Mouse (Mus musculus): ENCODE results near the gene Syne2. TPM values are rescaled to one million over a fixed set of nuclear protein-coding genes. Genes with fewer than 3 reads are reported as not detected.

Gene Syne2
- total RNA-seq, 1 experiment = 15.0 TPM

- Histone ChIP-seq H3K4me1 (ENCODE audit: control insufficient read depth in 2 of 2, insufficient read depth in 2 of 2, low read length in 2 of 2, poor library complexity in 1 of 2) (peaks cover 0 to 14% of the 10 kb centered on the region in 2 experiments; a peak in 2 of 4 replicates), H3K4me3 (ENCODE audit: insufficient read depth in 1 of 2, low read depth in 1 of 2, low read length in 2 of 2, poor library complexity in 1 of 2, severe bottlenecking in 1 of 2) (no peak overlapping the region), H3K9me3 (ENCODE audit: control insufficient read depth, insufficient read depth, low read depth, low read length) (no peaks in the 10 kb centered on the region), H3K27ac (ENCODE audit: insufficient read depth, low read depth, low read length, poor library complexity, severe bottlenecking) (no peak overlapping the region), H3K36me3 (ENCODE audit: control insufficient read depth, insufficient read depth, low read length, poor library complexity, severe bottlenecking) (no peaks in the 10 kb centered on the region), H3K9ac (ENCODE audit: insufficient read depth, low read depth, low read length, poor library complexity, severe bottlenecking) (no peak overlapping the region)
- TF ChIP-seq ZNF384 (IDR thresholded peaks at IDR 0.05; ENCODE audit: low read depth, low read length) (no peak), CHD2 (IDR thresholded peaks at IDR 0.05; ENCODE audit: low read depth, low read length) (no peak), ZC3H11A (IDR thresholded peaks at IDR 0.05; ENCODE audit: borderline replicate concordance, low read depth, low read length) (no peak), MAFK (IDR thresholded peaks at IDR 0.05; ENCODE audit: insufficient read depth, low read depth, low read length) (no peak), HCFC1 (IDR thresholded peaks at IDR 0.05; ENCODE audit: borderline replicate concordance, insufficient read depth, low read length) (no peak)
- in situ Hi-C loops (cut with MboI; ENCODE audit: low sequenced_read_pairs in 2 of 2, unreplicated experiment in 2 of 2) = no loop called here
- no peak for DNase-seq (ENCODE audit: low read depth, low spot score)
These were observed 269.1 kb downstream of the Syne2 start for GRCm38 (mm10) chr12:76087025-76087424.

- Histone ChIP-seq H3K9ac (ENCODE audit: insufficient read depth, low read depth, low read length, poor library complexity, severe bottlenecking) (no peak overlapping the region), H3K4me3 (ENCODE audit: insufficient read depth in 1 of 2, low read depth in 1 of 2, low read length in 2 of 2, poor library complexity in 1 of 2, severe bottlenecking in 1 of 2) (no peak overlapping the region), H3K4me1 (ENCODE audit: control insufficient read depth in 2 of 2, insufficient read depth in 2 of 2, low read length in 2 of 2, poor library complexity in 1 of 2) (no peaks in the 10 kb centered on the region), H3K9me3 (ENCODE audit: control insufficient read depth, insufficient read depth, low read depth, low read length) (no peaks in the 10 kb centered on the region), H3K36me3 (ENCODE audit: control insufficient read depth, insufficient read depth, low read length, poor library complexity, severe bottlenecking) (no peaks in the 10 kb centered on the region; the same call in 1 of the 2 replicates), H3K27ac (ENCODE audit: insufficient read depth, low read depth, low read length, poor library complexity, severe bottlenecking) (no peak overlapping the region)
- TF ChIP-seq MAFK (IDR thresholded peaks at IDR 0.05; ENCODE audit: insufficient read depth, low read depth, low read length) (no peak), ZC3H11A (IDR thresholded peaks at IDR 0.05; ENCODE audit: borderline replicate concordance, low read depth, low read length) (no peak), CHD2 (IDR thresholded peaks at IDR 0.05; ENCODE audit: low read depth, low read length) (no peak), ZNF384 (IDR thresholded peaks at IDR 0.05; ENCODE audit: low read depth, low read length) (no peak), HCFC1 (IDR thresholded peaks at IDR 0.05; ENCODE audit: borderline replicate concordance, insufficient read depth, low read length) (no peak)
- in situ Hi-C loops (cut with MboI; ENCODE audit: low sequenced_read_pairs in 2 of 2, unreplicated experiment in 2 of 2) = no loop called here
- no peak for DNase-seq (ENCODE audit: low read depth, low spot score)
These were observed 275.0 kb downstream of the Syne2 start for GRCm38 (mm10) chr12:76092789-76093466.

- no peaks in the 10 kb centered on the region for H3K9me3 ChIP-seq (ENCODE audit: control insufficient read depth, insufficient read depth, low read depth, low read length)
- H3K9ac ChIP-seq (ENCODE audit: insufficient read depth, low read depth, low read length, poor library complexity, severe bottlenecking) = no peak overlapping the region
- no peaks in the 10 kb centered on the region for H3K4me1 ChIP-seq (ENCODE audit: control insufficient read depth in 2 of 2, insufficient read depth in 2 of 2, low read length in 2 of 2, poor library complexity in 1 of 2)
- no peak overlapping the region for H3K4me3 ChIP-seq (ENCODE audit: insufficient read depth in 1 of 2, low read depth in 1 of 2, low read length in 2 of 2, poor library complexity in 1 of 2, severe bottlenecking in 1 of 2)
- in situ Hi-C loops (cut with MboI; ENCODE audit: low sequenced_read_pairs in 2 of 2, unreplicated experiment in 2 of 2) = no loop called here
- DNase-seq (ENCODE audit: low read depth, low spot score) = no peak
- no peaks in the 10 kb centered on the region; the same call in 1 of the 2 replicates for H3K36me3 ChIP-seq (ENCODE audit: control insufficient read depth, insufficient read depth, low read length, poor library complexity, severe bottlenecking)
- no peak overlapping the region for H3K27ac ChIP-seq (ENCODE audit: insufficient read depth, low read depth, low read length, poor library complexity, severe bottlenecking)
- TF ChIP-seq ZNF384 (IDR thresholded peaks at IDR 0.05; ENCODE audit: low read depth, low read length) (no peak), CHD2 (IDR thresholded peaks at IDR 0.05; ENCODE audit: low read depth, low read length) (no peak)
These were observed 276.0 kb downstream of the Syne2 start for GRCm38 (mm10) chr12:76093613-76094588.

GRCm38 (mm10) chr12:76095117-76096035, 277.4 kb downstream of the Syne2 start:
- no peak overlapping the region for H3K27ac ChIP-seq (ENCODE audit: insufficient read depth, low read depth, low read length, poor library complexity, severe bottlenecking)
- no peak for DNase-seq (ENCODE audit: low read depth, low spot score)
- H3K4me3 ChIP-seq (ENCODE audit: insufficient read depth in 1 of 2, low read depth in 1 of 2, low read length in 2 of 2, poor library complexity in 1 of 2, severe bottlenecking in 1 of 2) = peak overlapping the region; percentile 21 to 24; a peak in 3 of 4 replicates
- H3K4me1 ChIP-seq (ENCODE audit: control insufficient read depth in 2 of 2, insufficient read depth in 2 of 2, low read length in 2 of 2, poor library complexity in 1 of 2) = no peaks in the 10 kb centered on the region
- H3K36me3 ChIP-seq (ENCODE audit: control insufficient read depth, insufficient read depth, low read length, poor library complexity, severe bottlenecking) = peaks cover 2% of the 10 kb centered on the region; the same call in 1 of the 2 replicates
- in situ Hi-C loops (cut with MboI; ENCODE audit: low sequenced_read_pairs in 2 of 2, unreplicated experiment in 2 of 2) = no loop called here
- H3K9me3 ChIP-seq (ENCODE audit: control insufficient read depth, insufficient read depth, low read depth, low read length) = no peaks in the 10 kb centered on the region
- H3K9ac ChIP-seq (ENCODE audit: insufficient read depth, low read depth, low read length, poor library complexity, severe bottlenecking) = no peak overlapping the region
- no peak for TF ChIP-seq ZNF384 (IDR thresholded peaks at IDR 0.05; ENCODE audit: low read depth, low read length)
- TF ChIP-seq MAFK (IDR thresholded peaks at IDR 0.05; ENCODE audit: insufficient read depth, low read depth, low read length) = no peak
- no peak for TF ChIP-seq CHD2 (IDR thresholded peaks at IDR 0.05; ENCODE audit: low read depth, low read length)

Data from ES-E14 (cell line).